Mouse (Mus musculus) testis, adult 2 months (tissue): ENCODE data around the gene Habp2. TPM values are rescaled to one million over a fixed set of nuclear protein-coding genes. Genes with fewer than 3 reads are reported as not detected.

Experiments used
- H3K27ac ChIP-seq: fragments of 200-500 bp; 2 replicates; pipeline ENCODE4 v1.5.1; 2012; ENCODE audit warnings: low read depth, low read length; ENCODE audit not compliant: control insufficient read depth, insufficient read depth
- H3K27me3 ChIP-seq: fragments of 200-500 bp; 2 replicates; pipeline ENCODE4 v1.6.1; 2012; ENCODE audit warnings: mild to moderate bottlenecking, low read length, moderate library complexity; ENCODE audit not compliant: control insufficient read depth, insufficient read depth
- H3K36me3 ChIP-seq: fragments of 200-500 bp; 2 replicates; pipeline ENCODE4 v1.6.1; 2012; ENCODE audit warnings: mild to moderate bottlenecking, low read length; ENCODE audit not compliant: control insufficient read depth, insufficient read depth
- H3K4me1 ChIP-seq: fragments of 200-500 bp; 2 replicates; pipeline ENCODE4 v1.6.1; 2012; ENCODE audit warnings: low read length; ENCODE audit not compliant: control insufficient read depth, insufficient read depth
- H3K4me3 ChIP-seq: fragments of 200-500 bp; 2 replicates; pipeline ENCODE4 v1.5.1; 2012; ENCODE audit warnings: low read depth, mild to moderate bottlenecking, low read length, moderate library complexity, mixed read lengths; ENCODE audit not compliant: control insufficient read depth
- CTCF ChIP-seq: fragments of 200-500 bp; IDR thresholded peaks from 2 replicates; pipeline ENCODE4 v1.5.1; 2012; ENCODE audit warnings: low read depth, mild to moderate bottlenecking, inconsistent platforms, low read length, moderate library complexity; ENCODE audit not compliant: control insufficient read depth, insufficient read depth, insufficient replicate concordance
- POLR2A ChIP-seq: fragments of 200-500 bp; IDR thresholded peaks from 2 replicates; pipeline ENCODE4 v1.6.1; 2012; ENCODE audit warnings: low read depth, mild to moderate bottlenecking, inconsistent platforms, low read length, moderate library complexity; ENCODE audit not compliant: control insufficient read depth
- polyA plus RNA-seq: library from polyadenylated mRNA; depleted of rRNA; stranded (reverse); fragments of >200 nt; gene quantifications from 2 replicates; pipeline ENCODE4 v1.2.3, GENCODE M21; 2012; rRNA removed

Habp2 gene
- polyA plus RNA-seq, 1 experiment = not detected

GRCm38 (mm10) chr19:56363721-56364460, 77.0 kb downstream of the Habp2 start:
- Histone ChIP-seq H3K36me3 (no peaks in the 10 kb centered on the region), H3K27ac (no peak overlapping the region), H3K4me1 (no peaks in the 10 kb centered on the region), H3K27me3 (no peaks in the 10 kb centered on the region), H3K4me3 (no peak overlapping the region)
- TF ChIP-seq CTCF = no peak
- TF ChIP-seq POLR2A = no peak

- TF ChIP-seq POLR2A = no peak
- no peak for TF ChIP-seq CTCF
- Histone ChIP-seq H3K27me3 (no peaks in the 10 kb centered on the region), H3K4me3 (no peak overlapping the region), H3K4me1 (no peaks in the 10 kb centered on the region), H3K27ac (no peak overlapping the region), H3K36me3 (no peaks in the 10 kb centered on the region)
Observed at GRCm38 (mm10) chr19:56364563-56364962, 77.6 kb downstream of the Habp2 start.

DNA sequence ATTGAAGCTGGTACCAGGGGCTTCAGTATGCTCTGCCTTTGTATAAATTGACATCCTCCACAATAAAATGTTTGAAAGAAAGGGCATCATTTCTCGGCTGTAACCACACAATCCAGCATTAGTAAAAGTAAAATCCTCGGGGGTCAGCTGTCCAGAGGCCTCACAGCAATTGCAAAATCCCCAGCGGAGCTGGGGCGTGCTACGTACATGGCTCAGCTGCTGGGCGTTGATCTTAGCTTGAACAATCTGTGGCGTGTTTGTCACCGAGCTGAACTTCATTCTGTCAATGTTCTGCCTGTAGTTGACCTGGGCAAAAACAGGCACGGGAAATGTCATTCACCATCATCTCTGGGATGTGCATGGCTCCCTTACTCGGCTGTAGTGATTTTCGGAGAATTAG, 79.2 kb downstream of the Habp2 start:
- TF ChIP-seq POLR2A (no peak), CTCF (no peak)
- no peaks in the 10 kb centered on the region for H3K4me1 ChIP-seq

GRCm38 (mm10) chr19:56366625-56367024, 79.7 kb downstream of the Habp2 start:
- H3K4me3 ChIP-seq = no peak overlapping the region
- H3K27me3 ChIP-seq = no peaks in the 10 kb centered on the region
- no peak for TF ChIP-seq POLR2A
- TF ChIP-seq CTCF = no peak
- no peaks in the 10 kb centered on the region for H3K4me1 ChIP-seq
- H3K27ac ChIP-seq = no peak overlapping the region
- H3K36me3 ChIP-seq = no peaks in the 10 kb centered on the region

More for the DNA sequence above, 79.2 kb downstream of the Habp2 start:
- no peak overlapping the region for H3K27ac ChIP-seq
- no peaks in the 10 kb centered on the region for H3K36me3 ChIP-seq
- no peak overlapping the region for H3K4me3 ChIP-seq
- no peaks in the 10 kb centered on the region for H3K27me3 ChIP-seq

DNA sequence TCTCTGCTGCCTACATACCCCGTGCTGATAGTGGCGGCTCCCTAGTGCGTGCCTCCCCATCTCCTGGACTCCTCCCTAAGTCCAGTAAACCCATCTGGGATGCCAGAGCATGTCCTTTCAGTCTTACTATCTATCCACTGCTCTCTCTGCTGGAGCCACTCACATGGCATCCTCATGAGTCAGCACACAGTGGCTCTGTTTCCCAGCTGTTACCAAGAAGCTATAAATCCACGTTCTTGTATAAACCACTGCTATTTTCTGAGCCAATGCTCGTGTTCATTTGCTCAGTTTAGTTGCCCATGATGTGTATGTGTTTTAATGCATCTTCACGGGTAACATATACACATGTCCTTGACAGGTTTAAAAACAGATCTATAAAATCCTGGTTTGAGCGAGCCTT, 80.8 kb downstream of the Habp2 start:
- Histone ChIP-seq H3K4me3 (no peak overlapping the region), H3K27ac (no peak overlapping the region), H3K4me1 (no peaks in the 10 kb centered on the region), H3K27me3 (no peaks in the 10 kb centered on the region), H3K36me3 (no peaks in the 10 kb centered on the region)
- TF ChIP-seq CTCF (no peak), POLR2A (no peak)

- H3K4me3 ChIP-seq = no peak overlapping the region
- no peaks in the 10 kb centered on the region for H3K36me3 ChIP-seq
- H3K27ac ChIP-seq = no peak overlapping the region
- no peaks in the 10 kb centered on the region for H3K27me3 ChIP-seq
- no peaks in the 10 kb centered on the region for H3K4me1 ChIP-seq
- TF ChIP-seq CTCF = no peak
- TF ChIP-seq POLR2A = no peak
Observed at GRCm38 (mm10) chr19:56368912-56369311, 82.0 kb downstream of the Habp2 start.

Other genes starting within 250 kb of the Habp2 start
- 0.07 and 0.13 TPM in 2 replicates for gene Nrap, start 102.9 kb downstream of the Habp2 start, polyA plus RNA-seq
- gene Casp7, start 110.0 kb downstream of the Habp2 start, polyA plus RNA-seq = 1.7 and 2.3 TPM in 2 replicates
- gene Plekhs1, start 174.5 kb downstream of the Habp2 start, polyA plus RNA-seq = 0.17 and 0.48 TPM in 2 replicates